Mouse (Mus musculus) embryonic facial prominence, embryonic 10.5 days (tissue): ENCODE measurements around the gene Olfr1265. TPM values are rescaled to one million over a fixed set of nuclear protein-coding genes. Genes with fewer than 3 reads are reported as not detected.

Source experiments
- DNase-seq: peaks from one replicate; pipeline ENCODE4 v3.0.0-alpha.2; 2017; ENCODE audit warnings: low spot score
- H3K27ac ChIP-seq: fragments of 300-500 bp; sonication (generic); replicated peaks from 2 replicates; pipeline ENCODE4 v1.5.1; 2016; ENCODE audit warnings: mild to moderate bottlenecking
- H3K27me3 ChIP-seq: fragments of 300-500 bp; sonication (generic); replicated peaks from 2 replicates; pipeline ENCODE4 v1.6.1; 2016; ENCODE audit warnings: low read depth, mild to moderate bottlenecking; ENCODE audit not compliant: poor library complexity, severe bottlenecking
- H3K36me3 ChIP-seq: fragments of 300-500 bp; sonication (generic); replicated peaks from 2 replicates; pipeline ENCODE4 v1.6.1; 2016; ENCODE audit warnings: mild to moderate bottlenecking, moderate library complexity
- H3K4me1 ChIP-seq: fragments of 300-500 bp; sonication (generic); 2 replicates; pipeline ENCODE4 v1.6.1; 2016
- H3K4me3 ChIP-seq: fragments of 300-500 bp; sonication (generic); 2 replicates; pipeline ENCODE4 v1.5.1; 2016; ENCODE audit warnings: mild to moderate bottlenecking, moderate library complexity
- H3K9me3 ChIP-seq: fragments of 300-500 bp; sonication (generic); 2 replicates; pipeline ENCODE4 v1.6.1; 2016; ENCODE audit warnings: mild to moderate bottlenecking
- WGBS: fragments of 180-500 bp; shearing (Covaris S2); methylation state at CpG from one replicate; pipeline ENCODE4 v1.1.7; 2016; 5-methylcytosine and 5-hydroxymethylcytosine counted together
- polyA plus RNA-seq: library from polyadenylated mRNA; unstranded; fragments of >200 nt; fragmentation: Nextera tagmentation; extraction: Ambion mirVana; gene quantifications from 2 replicates; pipeline ENCODE4 v1.2.1, GENCODE M21; 2016

Olfr1265 gene
- polyA plus RNA-seq, result not detected in 2 replicates

GRCm38 (mm10) chr2:90035037-90035436 is at the start of gene Olfr1265:
Gene Olfr1265 (plus strand): TSS chr2:90035337.
- Histone ChIP-seq H3K27ac (no peak within 1 kb of the TSS), H3K4me1 (no peaks in the 10 kb centered on the region), H3K9me3 (no peaks in the 10 kb centered on the region), H3K4me3 (no peak within 1 kb of the TSS), H3K27me3 (no peaks in the 10 kb centered on the region), H3K36me3 (no peaks in the 10 kb centered on the region)
- DNase-seq, result no peak

GRCm38 (mm10) chr2:89990921-89991320 is 44.2 kb upstream of the Olfr1265 start, which contains the start of gene Olfr1261:
Gene Olfr1261 (plus strand): TSS chr2:89991221.
- H3K27me3 ChIP-seq, result no peaks in the 10 kb centered on the region
- no peaks in the 10 kb centered on the region for H3K9me3 ChIP-seq
- H3K4me1 ChIP-seq, result no peaks in the 10 kb centered on the region
- H3K36me3 ChIP-seq, result no peaks in the 10 kb centered on the region
- no peak within 1 kb of the TSS for H3K4me3 ChIP-seq
- no peak for DNase-seq
- H3K27ac ChIP-seq, result no peak within 1 kb of the TSS

DNA sequence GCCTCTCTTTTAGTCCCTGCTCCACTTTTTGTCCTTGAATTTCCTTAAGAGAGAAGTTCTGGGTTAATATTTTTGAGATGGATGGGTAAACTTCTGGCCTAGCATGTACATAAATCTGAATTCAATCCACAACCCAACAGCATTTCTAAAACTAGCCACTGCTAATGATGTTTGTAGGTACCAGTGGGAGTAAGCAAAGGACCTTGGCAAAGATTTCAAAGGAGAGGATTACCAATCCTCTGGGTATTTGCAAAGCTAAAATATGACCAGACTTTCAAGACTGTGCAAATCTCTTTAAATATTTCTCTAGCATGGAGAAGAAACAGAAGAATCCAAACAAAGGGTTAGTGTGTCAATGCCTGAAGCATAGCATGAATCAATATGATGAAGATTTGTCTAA is 35.3 kb upstream of the Olfr1265 start, which contains the start of gene Olfr1262:
TSS of gene Olfr1262 (plus strand) at position 301 of the 400 bp plus-strand sequence.
- DNase-seq, result no peak
- Histone ChIP-seq H3K36me3 (no peaks in the 10 kb centered on the region), H3K4me3 (no peak within 1 kb of the TSS), H3K27me3 (no peaks in the 10 kb centered on the region), H3K27ac (no peak within 1 kb of the TSS), H3K9me3 (no peaks in the 10 kb centered on the region), H3K4me1 (no peaks in the 10 kb centered on the region)

DNA sequence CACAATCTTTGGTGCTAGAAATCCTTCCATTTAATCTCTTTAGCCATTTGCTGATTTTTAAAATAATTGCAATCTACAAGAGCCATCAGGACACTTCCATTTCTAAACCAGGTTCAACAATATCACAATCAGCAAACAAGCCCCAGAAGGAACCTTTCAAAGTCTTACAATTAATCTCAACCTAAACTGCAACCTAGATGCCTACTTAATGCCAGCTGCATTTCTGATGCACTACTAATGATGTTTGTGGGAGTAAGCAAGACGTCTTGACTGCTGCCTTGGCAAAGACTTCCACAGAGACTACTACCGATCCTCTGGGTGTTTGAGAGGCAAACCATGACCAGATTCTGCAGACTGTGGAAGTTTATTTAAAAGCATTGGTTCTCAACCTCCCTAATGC is 23.3 kb upstream of the Olfr1265 start, which contains the start of gene Olfr1263:
TSS of gene Olfr1263 (plus strand) at position 301 of the 400 bp plus-strand sequence.
- Histone ChIP-seq H3K27me3 (no peaks in the 10 kb centered on the region), H3K9me3 (no peaks in the 10 kb centered on the region), H3K4me3 (no peak within 1 kb of the TSS), H3K4me1 (no peaks in the 10 kb centered on the region), H3K27ac (no peak within 1 kb of the TSS), H3K36me3 (no peaks in the 10 kb centered on the region)
- no peak for DNase-seq
- 83% methylated on average over 2 of the region's 2 CpGs for WGBS

GRCm38 (mm10) chr2:90025477-90025876 is 9.7 kb upstream of the Olfr1265 start, which contains the start of gene Olfr1264:
Gene Olfr1264 (minus strand): TSS chr2:90025577.
- H3K4me3 ChIP-seq, result no peak within 1 kb of the TSS
- H3K4me1 ChIP-seq, result no peaks in the 10 kb centered on the region
- no peaks in the 10 kb centered on the region for H3K36me3 ChIP-seq
- H3K27ac ChIP-seq, result no peak within 1 kb of the TSS
- no peak for DNase-seq
- no peaks in the 10 kb centered on the region for H3K9me3 ChIP-seq
- H3K27me3 ChIP-seq, result no peaks in the 10 kb centered on the region
- WGBS, result 52% methylated on average over 2 of the region's 2 CpGs

DNA sequence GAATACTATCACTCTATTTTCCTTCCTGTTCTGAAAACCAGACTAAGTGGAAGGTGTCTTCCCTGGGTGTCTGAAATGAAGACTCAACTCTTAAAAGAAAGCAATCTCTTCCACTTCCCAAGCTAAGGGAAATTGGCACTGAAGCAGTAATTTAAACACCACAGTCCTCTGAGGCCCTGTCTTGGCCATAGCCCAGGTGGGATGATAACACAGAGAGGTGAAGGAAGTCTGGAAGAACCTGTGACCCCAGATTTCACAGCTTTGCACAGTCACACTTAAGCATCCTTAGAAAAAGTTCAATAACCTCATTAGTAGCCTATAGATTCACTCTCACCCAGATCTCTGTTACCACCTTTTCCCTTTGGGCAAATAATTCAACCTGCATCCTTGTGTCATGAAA is 28.4 kb downstream of the Olfr1265 start, which contains the start of gene Olfr140:
TSS of gene Olfr140 (minus strand) at position 101 of the 400 bp plus-strand sequence.
- no peak within 1 kb of the TSS for H3K27ac ChIP-seq
- H3K4me3 ChIP-seq, result no peak within 1 kb of the TSS
- H3K27me3 ChIP-seq, result no peaks in the 10 kb centered on the region
- H3K4me1 ChIP-seq, result no peaks in the 10 kb centered on the region
- H3K36me3 ChIP-seq, result no peaks in the 10 kb centered on the region
- no peak for DNase-seq
- no peaks in the 10 kb centered on the region for H3K9me3 ChIP-seq

GRCm38 (mm10) chr2:90070065-90070464 is 34.9 kb downstream of the Olfr1265 start:
- no peaks in the 10 kb centered on the region for H3K4me1 ChIP-seq

More at GRCm38 (mm10) chr2:90070065-90070464, 34.9 kb downstream of the Olfr1265 start:
- no peaks in the 10 kb centered on the region for H3K9me3 ChIP-seq
- no peak for DNase-seq
- H3K4me3 ChIP-seq, result no peak overlapping the region
- no peak overlapping the region for H3K27ac ChIP-seq
- H3K36me3 ChIP-seq, result no peaks in the 10 kb centered on the region
- WGBS, result 74% methylated on average over 2 of the region's 2 CpGs
- no peaks in the 10 kb centered on the region for H3K27me3 ChIP-seq

Other genes starting within 250 kb of the Olfr1265 start
- not detected in 2 replicates for gene Olfr1254, start 241.7 kb upstream of the Olfr1265 start, polyA plus RNA-seq
- not detected in 2 replicates for gene Olfr1255, start 223.3 kb upstream of the Olfr1265 start, polyA plus RNA-seq
- not detected in 2 replicates for gene Olfr1256, start 193.8 kb upstream of the Olfr1265 start, polyA plus RNA-seq
- not detected in 2 replicates for gene Olfr48, start 187.1 kb upstream of the Olfr1265 start, polyA plus RNA-seq
- not detected in 2 replicates for gene Olfr1257, start 156.9 kb upstream of the Olfr1265 start, polyA plus RNA-seq
- gene Olfr1258, start 108.0 kb upstream of the Olfr1265 start, polyA plus RNA-seq, result not detected in 2 replicates
- not detected in 2 replicates for gene Olfr1259, start 86.7 kb upstream of the Olfr1265 start, polyA plus RNA-seq
- not detected in 2 replicates for gene Olfr1260, start 61.0 kb upstream of the Olfr1265 start, polyA plus RNA-seq
- not detected in 2 replicates for gene Olfr1261, start 44.1 kb upstream of the Olfr1265 start, polyA plus RNA-seq
- not detected in 2 replicates for gene Olfr1262, start 35.2 kb upstream of the Olfr1265 start, polyA plus RNA-seq
- gene Olfr1263, start 23.2 kb upstream of the Olfr1265 start, polyA plus RNA-seq, result not detected in 2 replicates
- not detected in 2 replicates for gene Olfr1264, start 9.8 kb upstream of the Olfr1265 start, polyA plus RNA-seq
- not detected in 2 replicates for gene Olfr140, start 28.3 kb downstream of the Olfr1265 start, polyA plus RNA-seq
- not detected in 2 replicates for gene Olfr1269, start 86.1 kb downstream of the Olfr1265 start, polyA plus RNA-seq
- gene Olfr32, start 107.0 kb downstream of the Olfr1265 start, polyA plus RNA-seq, result not detected in 2 replicates
- 0.04 TPM in 1 of 2 replicates, not detected in the other for gene Olfr1270, start 117.8 kb downstream of the Olfr1265 start, polyA plus RNA-seq
- not detected in 2 replicates for gene Olfr1506, start 189.2 kb downstream of the Olfr1265 start, polyA plus RNA-seq
- gene Olfr142, start 222.3 kb downstream of the Olfr1265 start, polyA plus RNA-seq, result not detected in 2 replicates
- gene Olfr1271, start 235.7 kb downstream of the Olfr1265 start, polyA plus RNA-seq, result not detected in 2 replicates